Mouse (Mus musculus) adrenal gland, adult (tissue): ENCODE results near the gene Bod1l.

Experiments used
- DNase-seq, 2 experiments: peaks; one replicate each; pipeline ENCODE4 v3.0.0; 2022 to 2023; ENCODE audit warnings: low spot score in 1 of 2; ENCODE audit not compliant: inconsistent age in 2 of 2

Gene Bod1l

DNA sequence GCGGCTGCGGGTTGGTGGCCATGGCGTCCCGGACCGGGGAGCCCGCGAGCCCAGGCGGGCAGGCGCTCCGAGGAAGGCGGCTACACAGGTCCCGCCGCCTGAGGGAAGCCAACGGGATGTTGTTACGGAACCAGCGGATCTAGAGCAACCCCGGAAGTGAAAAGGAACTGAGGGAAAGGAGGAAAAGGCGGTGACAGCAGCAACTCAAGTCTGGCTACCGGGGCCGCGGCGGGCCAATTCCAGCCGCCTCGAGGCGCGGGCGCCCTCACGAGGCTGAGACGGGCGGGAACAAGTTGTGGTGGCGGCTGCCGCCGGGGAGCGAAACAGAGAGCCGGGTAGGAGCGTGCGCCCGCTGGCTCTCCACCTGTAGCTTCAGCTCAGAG, at the start of gene Bod1l:
TSS of gene Bod1l (minus strand) at position 169 of the 383 bp plus-strand sequence.
- DNase-seq = peak; percentile 97 to 99

DNA sequence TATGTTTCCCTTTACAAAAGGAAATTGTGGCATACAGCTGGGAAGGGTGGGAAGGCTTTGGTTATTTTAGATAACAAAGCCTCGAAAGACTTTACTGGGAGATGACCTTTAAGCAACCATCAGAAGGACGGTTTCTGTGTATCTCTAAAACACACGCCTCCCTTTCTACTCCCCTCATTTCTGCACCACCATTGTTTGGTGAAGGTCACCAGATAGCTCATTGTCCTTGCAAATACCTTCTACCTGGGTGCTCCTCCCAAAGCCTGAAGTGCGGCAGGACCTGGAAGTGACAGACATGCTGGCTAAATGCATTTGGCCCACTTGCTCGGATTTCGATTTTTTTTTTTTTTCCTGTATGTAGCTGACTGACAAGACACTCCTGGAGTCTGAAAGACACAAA, 49.2 kb upstream of the Bod1l start:
- no peak for DNase-seq

DNA sequence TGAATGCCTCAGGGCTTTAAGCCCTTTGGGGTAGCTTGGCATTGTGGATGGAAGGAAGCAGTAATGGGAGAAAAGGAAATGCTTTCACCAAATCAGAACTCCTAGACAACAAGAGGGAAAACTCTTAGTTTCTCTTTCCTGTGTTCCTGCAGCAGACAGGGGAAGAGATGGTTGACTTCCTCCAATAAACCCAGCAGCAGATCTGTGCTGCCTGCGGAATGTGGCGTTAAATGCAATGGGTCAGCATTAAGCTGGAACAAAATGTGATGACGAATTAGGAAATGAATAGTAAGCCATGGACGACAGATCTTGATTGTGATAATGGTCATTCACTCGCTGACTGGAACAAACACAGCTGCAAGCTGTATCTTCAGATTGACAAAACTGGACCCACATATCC, 46.8 kb upstream of the Bod1l start:
- no peak for DNase-seq

DNA sequence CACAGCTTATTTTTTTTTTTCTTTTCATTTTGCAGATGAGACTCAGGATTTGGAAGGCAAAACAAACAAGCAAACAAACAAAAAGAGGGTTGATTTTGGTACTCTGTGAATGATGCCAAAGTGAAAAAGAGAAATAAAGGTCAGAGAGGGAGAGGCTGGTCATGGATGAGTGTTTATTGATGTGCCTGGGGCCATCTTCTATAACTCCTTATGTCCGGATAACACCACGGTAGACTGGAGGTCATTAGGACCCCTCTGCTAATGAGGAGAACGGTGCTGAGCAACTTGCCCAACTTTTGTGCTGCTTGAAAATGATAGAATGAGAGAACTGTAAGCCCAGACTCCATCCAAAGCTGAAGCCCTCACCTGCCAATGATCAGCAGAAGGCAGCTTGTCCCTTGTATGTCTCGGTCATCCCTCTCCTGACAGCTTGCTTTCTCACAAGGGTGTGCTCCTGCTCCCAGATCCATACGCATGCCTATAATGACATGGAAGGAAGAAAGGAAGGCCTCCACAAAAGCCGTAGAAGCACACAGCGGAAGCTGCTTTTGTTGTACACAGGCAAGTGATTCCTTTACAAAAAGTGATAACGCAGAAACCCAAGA, 45.2 kb upstream of the Bod1l start:
- no peak for DNase-seq

DNA sequence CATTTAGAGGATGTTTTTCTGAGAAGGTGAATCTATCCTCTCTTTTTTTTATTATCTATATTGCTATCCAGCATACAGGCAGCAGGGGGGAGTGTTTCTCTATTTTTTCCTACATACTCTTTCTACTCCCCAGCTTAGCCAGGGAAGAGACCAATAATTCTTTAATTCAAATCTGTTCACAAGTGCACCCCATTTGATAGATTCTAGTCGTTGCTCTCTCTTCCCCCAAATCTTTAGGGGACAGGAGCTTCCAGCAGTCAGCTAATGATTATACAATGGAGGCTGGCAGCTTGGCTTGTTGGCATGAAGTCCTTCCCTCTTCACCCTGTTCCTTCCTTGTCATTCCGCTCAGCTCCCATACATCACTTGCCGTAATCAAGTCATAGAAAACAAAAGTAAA, 44.7 kb upstream of the Bod1l start:
- peak; percentile 14 to 77 for DNase-seq

DNA sequence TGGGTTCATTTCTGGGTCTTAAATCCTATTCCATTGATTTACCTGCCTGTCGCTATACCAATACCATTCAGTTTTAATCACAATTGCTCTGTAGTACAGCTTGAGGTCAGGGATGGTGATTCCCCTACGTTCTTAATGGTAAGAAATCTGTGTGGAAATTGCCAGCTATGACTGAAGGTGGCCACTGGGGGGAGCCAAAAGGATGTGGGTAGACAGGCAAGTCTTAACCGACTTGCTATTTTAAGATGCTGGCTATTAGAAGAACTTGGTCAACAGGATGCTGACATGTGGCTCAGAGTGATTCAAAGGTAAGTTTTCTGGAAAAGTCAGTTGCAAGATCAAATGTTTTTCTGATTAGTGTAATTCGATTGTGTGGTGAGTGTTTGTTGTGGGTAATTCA, 43.6 kb upstream of the Bod1l start:
- peak; percentile 69 to 91 for DNase-seq

DNA sequence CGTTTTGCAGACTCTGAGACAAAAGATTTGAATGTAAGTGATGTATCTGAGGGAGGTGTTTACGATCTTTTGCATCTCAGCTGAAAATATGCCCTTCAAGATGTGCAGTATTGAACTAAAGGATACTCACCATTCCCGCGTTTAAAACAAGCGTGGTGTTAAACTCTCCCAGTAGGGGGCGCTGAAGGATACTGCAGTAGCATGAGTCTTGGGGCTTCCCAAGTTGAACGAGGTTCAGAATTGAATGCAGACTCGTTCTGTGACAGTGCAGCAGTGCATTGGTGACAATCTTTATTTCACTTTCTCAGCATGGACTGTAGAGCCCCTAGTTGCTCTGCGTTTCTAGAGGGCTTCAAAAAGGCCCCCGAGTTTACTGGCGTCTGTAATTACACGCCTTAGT, 40.4 kb upstream of the Bod1l start:
- DNase-seq = peak; percentile 43 to 86

DNA sequence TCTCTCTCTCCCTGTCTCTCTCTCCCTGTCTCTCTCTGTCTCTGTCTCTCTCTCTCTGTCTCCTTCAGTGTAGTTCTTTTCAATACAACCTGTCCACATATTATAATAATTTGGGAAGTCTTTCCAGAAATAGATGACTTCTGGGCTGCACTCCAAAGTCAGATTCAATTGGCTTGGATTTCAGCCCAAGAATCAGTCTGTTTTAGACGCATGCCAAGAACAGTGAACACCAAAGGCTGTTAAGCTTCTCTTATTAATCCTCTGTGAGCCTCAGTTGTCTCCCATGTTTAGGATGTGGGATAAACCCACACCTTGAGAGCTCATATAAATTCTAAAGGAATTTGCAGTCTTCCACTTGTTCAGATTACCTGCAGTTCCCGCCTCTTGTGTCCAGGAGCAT, 27.0 kb upstream of the Bod1l start:
- peak in 1 of 2 experiments; percentile 31 for DNase-seq

DNA sequence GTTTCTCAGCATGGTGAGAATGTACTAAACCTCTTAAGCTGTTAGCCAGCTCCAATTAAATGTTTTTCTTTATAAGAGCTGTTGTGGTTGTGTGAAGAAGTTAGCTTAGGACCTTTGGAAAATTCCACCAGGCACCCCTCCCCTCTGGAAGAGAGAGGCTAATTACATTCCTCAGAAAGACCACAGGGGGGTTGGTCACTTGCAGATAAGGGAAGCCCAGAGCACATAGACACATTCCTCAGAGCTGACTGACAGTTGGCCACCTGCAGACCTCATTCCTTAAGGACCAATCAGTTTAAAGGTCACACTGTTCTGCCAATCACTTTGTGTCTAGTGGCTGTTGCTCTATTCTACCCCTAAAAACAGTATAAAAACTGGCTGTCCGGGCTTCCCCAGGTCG, 11.7 kb upstream of the Bod1l start:
- DNase-seq = no peak

DNA sequence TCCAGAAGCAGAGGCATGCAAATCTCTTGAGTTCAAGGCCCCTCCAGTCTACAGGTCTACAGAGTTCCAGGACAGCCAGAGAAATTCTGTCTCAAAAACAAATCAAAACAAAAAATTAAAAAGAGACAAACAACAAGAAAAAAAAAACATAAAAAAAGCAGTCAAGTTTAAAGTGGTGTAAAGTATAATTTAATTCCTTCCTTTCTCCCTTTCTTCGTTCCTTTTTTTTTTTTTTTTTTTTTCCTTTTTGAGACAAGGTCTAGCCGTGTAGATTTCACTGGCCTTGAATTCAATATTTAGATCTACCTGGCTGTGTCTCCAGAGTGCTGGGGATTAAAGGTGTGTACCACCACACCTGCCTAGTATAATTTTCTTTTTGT, 1.4 kb upstream of the Bod1l start:
- no peak for DNase-seq

DNA sequence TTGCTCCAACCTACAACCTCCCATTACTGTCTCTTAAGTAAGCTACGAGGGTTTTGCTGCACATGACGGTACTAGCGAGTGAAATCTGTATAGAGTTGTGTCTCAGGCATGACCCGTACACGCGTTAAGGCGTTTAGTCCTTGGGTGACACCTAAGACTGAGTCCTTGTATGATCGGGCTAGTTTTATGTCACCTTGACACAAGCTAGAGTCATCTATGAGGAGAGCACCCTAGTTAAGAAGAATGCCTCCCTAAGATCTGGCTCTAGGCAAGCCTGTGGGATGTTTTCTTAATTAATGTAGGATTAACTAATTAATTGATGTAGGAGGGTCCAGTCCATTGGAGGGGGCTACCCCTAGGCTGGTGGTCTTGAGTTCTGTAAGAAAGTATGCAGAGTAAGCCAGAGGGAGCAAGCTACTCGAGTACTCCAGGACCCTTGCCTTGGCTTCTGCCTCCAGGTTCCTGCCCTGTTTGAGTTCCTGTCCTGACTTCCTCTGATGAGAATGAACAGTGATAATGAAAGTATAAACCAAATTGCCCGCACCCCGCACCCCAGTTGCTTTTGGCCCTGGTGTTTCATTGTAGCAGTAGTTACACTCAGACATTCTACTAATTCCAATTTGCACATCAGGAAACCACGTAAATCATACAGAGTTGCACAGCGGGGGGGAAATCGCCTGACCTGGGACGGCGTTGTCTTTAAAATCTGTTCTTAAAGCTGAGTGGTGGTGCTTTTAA, 874 bp upstream of the Bod1l start:
- DNase-seq = peak; percentile 45 to 86

DNA sequence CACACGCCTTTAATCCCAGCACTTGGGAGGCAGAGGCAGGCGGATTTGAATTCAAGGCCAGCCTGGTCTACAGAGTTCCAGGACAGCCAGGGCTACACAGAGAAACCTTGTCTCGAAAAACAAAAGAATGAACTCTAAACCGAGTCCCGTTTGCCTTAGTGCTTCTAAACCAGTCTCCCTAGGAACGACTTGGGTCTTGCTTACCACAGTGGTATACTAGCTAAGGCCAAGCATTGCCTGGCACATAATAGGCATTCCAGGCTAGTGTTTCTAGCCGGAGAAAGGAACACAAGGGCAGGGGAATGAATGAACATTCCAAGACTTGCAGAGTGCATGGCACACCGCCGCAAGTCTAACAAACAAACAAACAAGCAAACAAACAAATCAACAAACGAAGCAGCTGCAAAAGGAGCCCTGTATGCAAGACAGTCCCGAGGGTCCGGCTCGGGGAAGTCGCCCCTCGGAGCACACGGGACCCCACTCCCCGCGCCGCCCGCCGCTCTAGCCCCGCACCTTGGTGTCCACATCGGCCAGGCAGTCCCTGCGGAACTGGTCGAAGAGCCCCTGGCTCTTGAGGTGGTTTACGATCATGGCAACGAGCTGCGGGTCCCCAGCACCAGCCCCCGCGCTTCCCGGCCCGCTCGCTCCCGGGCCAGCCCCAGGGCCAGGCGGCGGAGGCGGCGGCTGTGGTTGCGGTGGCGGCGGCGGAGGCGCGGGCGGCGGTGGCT, 532 bp downstream of the Bod1l start:
- peak in 1 of 2 experiments; percentile 73 for DNase-seq

DNA sequence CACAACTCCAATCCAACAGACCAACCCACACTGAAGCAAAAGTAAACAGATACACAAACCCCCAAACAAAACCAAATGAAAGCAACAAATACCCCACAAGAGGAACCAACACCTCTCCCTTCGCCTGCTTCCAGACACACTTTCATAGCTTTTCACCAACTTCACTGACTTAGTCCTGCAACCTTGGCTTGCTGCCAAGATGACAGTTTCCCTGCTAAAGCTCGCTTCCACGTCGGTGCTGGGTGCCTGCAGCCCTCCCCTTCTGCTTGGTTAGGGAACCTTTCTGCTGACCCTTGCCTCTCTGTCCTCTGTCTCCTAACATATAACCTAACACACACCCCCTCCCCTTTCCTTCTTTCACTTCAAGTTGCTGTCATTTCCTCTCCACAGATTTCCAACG, 1.4 kb downstream of the Bod1l start:
- DNase-seq = peak; percentile 74 to 90

DNA sequence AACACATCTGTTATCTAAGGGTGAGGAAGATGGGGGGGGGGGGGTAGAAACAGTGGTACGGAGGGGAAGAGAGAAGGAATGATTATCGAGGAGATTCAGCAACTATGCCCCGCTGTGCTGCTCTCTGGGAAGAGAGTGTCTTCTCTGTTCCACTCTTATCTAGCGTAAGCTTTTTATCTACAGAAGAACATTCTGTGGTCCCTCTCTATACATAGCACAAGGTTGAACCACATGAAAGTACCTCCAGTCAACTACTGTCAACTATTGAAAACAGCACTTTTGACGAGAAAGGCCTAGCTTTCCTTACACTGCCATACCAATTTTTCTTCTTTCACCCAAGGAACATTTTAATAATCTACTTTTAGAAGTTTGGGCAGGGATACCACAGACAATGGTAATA, 2.4 kb downstream of the Bod1l start:
- no peak for DNase-seq

DNA sequence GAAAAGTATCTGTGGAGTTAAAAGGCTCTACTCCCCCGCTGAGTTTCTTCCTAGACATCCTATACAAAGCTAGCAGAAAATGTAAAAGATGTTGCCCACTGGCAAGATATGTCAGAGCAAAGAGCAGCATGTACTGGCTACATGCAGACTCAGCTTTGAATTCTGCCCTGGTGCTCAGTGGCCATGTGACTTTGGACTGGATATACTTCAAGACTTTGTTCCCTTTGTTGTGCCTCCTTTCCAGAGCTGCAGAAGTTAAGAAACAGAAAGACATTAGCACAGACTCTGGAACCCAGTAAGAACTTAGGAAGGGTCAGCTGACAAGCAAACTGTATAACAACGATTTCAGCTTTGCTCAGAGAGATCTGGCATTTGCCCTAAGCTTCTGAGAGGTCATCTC, 14.0 kb downstream of the Bod1l start:
- DNase-seq = no peak

DNA sequence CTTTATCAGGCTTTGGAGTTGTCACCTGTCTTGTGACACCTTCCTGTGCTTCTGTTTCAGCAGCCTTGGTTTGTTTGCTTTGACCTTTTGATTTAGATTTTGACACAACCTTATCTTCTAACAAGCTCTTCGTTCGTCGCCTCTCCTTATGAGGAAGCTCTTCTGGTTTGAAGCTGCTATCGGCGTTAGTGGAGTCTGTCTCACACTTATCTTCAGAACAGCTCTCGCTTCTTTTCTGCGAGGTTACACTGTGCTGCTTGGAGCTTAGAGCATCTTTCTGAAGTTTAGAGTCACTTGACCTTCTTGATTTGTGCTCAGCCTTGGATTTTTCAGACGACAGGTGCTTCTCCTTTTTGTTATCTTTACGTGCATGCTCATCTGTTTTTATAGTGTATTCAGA, 23.0 kb downstream of the Bod1l start:
- no peak for DNase-seq

DNA sequence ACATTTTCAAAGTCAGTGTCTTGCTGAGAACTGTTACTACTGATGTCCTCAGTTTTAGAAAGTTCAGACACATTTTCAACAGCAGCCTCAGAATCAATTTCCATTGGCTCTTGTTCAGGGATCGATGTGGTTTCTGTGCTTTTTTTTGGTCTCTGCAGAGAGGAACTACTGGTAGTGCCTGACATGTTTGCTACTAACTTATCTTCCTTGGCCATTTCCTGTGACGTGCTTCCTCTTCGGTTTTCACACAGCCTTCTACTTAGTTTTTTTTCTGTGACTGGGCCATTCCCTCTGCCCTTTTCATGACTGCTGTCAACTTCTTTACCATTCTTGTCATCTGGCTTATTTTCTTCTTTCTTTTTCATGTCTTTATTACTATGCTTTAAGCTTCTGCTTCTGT, 23.6 kb downstream of the Bod1l start:
- DNase-seq = no peak

DNA sequence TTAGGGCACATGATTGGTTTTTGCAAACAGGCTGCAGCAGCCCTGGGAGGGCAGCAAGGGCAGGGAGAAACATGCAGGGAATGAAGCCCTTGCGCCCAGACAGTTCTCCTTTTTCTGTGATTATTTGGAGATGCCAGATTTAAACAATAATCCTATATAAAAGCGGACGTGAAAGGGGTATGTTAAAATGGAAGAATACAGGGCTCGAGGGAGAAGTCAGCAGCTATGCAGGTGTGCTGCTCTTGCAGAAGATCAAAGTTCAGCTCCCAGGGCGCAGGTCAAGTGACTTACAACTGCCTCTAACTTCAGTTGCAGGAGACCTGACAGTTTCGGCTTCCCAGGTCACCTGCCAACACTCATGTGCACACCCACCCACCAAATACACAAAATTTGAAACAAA, 31.6 kb downstream of the Bod1l start:
- no peak for DNase-seq

DNA sequence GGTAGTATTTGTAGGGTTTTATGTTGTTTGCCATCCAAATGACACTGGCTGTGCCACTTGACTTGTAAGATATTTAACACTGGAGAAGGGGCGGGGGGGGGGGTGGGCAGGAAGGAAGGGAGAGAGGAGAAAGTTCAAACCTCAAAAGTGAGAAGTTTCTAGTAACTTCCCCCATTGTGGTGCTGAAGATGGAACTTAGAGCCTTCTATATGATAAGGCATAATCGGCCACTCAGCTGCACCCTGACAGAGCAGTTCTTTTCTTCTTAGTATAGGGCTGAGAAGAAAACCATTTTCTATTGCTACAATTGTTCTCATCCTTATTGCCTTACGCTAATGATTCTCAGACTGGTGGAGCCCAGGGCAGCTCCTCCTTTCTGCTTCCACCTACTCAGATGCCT, 32.8 kb downstream of the Bod1l start:
- DNase-seq = no peak

DNA sequence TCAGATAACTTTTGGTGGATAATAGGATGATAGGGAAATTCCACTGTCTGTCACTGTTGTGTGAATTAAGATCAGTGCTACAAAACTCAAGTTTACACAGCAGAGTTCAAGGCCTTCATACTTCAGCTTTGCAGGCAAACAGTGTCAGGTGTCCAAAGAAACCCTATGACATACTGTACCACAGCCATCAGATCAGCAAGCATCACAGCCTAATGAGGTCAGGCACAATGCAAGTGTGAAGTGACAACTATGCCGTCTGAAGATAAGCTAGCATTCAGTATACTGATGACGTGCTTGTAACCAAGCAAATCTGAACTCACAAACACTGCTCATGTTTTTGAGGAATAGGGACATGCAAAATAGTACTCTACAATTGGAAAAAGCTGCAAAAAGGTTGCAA, 36.7 kb downstream of the Bod1l start:
- no peak for DNase-seq

DNA sequence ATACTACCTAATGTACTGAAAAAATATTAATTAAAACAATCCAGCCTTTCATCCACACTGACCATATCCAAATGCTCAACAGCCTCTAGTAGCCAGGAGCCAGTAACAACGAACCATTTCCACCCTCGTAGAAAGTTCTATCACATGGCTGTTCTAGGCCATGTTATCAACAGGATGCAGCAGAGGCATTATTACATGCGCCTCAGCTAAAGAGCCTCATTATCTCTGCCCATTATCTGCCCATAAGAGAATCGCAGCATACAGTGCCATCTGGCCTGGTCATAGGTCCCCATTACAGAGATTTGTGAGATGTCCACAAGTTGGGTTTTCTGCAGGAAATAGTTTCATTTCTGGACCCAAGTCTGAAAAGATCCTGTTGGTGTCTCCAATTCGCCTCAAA, 37.9 kb downstream of the Bod1l start:
- DNase-seq = no peak

DNA sequence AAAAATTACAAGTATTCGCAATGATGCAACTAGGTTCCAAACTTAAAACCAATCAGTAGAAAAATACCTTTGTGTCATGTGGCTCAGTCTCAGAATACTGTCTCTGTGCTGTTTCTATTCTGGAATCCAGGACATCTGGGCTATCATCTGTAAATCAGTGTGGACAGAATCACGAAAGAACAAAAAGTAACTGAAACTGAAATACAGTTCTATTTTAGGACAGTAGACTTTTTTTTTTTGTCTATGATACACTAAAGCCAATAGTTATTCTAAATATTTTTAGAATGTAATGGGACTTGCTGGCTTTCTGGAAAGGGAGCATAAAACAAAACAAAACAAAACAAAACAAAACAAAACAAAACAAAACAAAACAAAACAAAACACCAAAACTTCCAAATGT, 39.0 kb downstream of the Bod1l start:
- no peak for DNase-seq
